Mouse (Mus musculus) gastrocnemius, postnatal 36 days (tissue): ENCODE results near the gene Trmt2b. TPM values are rescaled to one million over a fixed set of nuclear protein-coding genes. Genes with fewer than 3 reads are reported as not detected.
"Not testable (repeated sequence)": the region's sequence is repeated elsewhere in the genome, so short reads cannot be mapped to it uniquely, and the experiment has no call there.

Experiments used
- DNase-seq, 2 experiments: peaks; one replicate each; pipeline ENCODE4 v3.0.0; 2022
- intact Hi-C: fragments of 180-260 bp; cut with DNase I; formaldehyde crosslinking; loops from one replicate; pipeline ENCODE4 v1.15.1; 2025
- total RNA-seq, 2 experiments: library from RNA; stranded (reverse); gene quantifications; 2 replicates each; pipeline ENCODE4 v1.2.3; 2021

Gene Trmt2b
- total RNA-seq, 2 experiments from 2014 or later, result 11.1 to 12.7 TPM

GRCm38 (mm10) chrX:134233048-134233447 lies 43.7 kb downstream of the Trmt2b start:
- intact Hi-C loops, result no loop called here
- DNase-seq, result no peak

- intact Hi-C loops, result no loop called here
- no peak for DNase-seq
Measured at GRCm38 (mm10) chrX:134221856-134222255, 54.9 kb downstream of the Trmt2b start, which contains the start of gene Nox1. Gene Nox1, minus strand, starts transcription at chrX:134221956.

- intact Hi-C loops, result no loop called here
- no peak for DNase-seq
Measured at GRCm38 (mm10) chrX:134220618-134221017, 56.2 kb downstream of the Trmt2b start.

- intact Hi-C loops, result no loop called here
Measured at GRCm38 (mm10) chrX:134218161-134218560, 58.6 kb downstream of the Trmt2b start.

GRCm38 (mm10) chrX:134211151-134211642 lies 65.6 kb downstream of the Trmt2b start:
- intact Hi-C loops, result no loop called here

More at GRCm38 (mm10) chrX:134218161-134218560, 58.6 kb downstream of the Trmt2b start:
- no peak for DNase-seq

GRCm38 (mm10) chrX:134208491-134208890 lies 68.3 kb downstream of the Trmt2b start:
- intact Hi-C loops, result no loop called here
- DNase-seq, result no peak

More at GRCm38 (mm10) chrX:134211151-134211642, 65.6 kb downstream of the Trmt2b start:
- no peak for DNase-seq

- intact Hi-C loops, DNase-seq: not testable (repeated sequence)
Measured at GRCm38 (mm10) chrX:134187201-134187600, 89.6 kb downstream of the Trmt2b start, which contains the start of gene Arl13a. Gene Arl13a, plus strand, starts transcription at chrX:134187501.

GRCm38 (mm10) chrX:134174699-134175098 lies 102.1 kb downstream of the Trmt2b start:
- no peak for DNase-seq
- intact Hi-C loops, result no loop called here

Other genes with a start within 250 kb of the Trmt2b start
- gene Cstf2, start 217.8 kb downstream of the Trmt2b start, total RNA-seq, result 10 to 100 TPM in 1 of 2 experiments, 1 to 10 TPM in 1; 6.6 to 10.7 TPM
- gene Xkrx, start 114.9 kb downstream of the Trmt2b start, total RNA-seq, result under 1 TPM; 0.47 to 0.74 TPM
- not detected for gene Arl13a, start 89.5 kb downstream of the Trmt2b start, total RNA-seq
- gene Nox1, start 55.0 kb downstream of the Trmt2b start, total RNA-seq, result under 1 TPM in 1 of 2 experiments, not detected in 1; 0.84 TPM
- under 1 TPM; 0.13 to 0.17 TPM for gene Tmem35a, start 18.2 kb upstream of the Trmt2b start, total RNA-seq
- gene Cenpi, start 31.1 kb upstream of the Trmt2b start, total RNA-seq, result under 1 TPM; 0.10 to 0.71 TPM
- 1 to 10 TPM; 3.5 to 5.9 TPM for gene Drp2, start 127.6 kb upstream of the Trmt2b start, total RNA-seq
- gene Taf7l, start 199.5 kb upstream of the Trmt2b start, total RNA-seq, result not detected